Mouse (Mus musculus): Measurements from ENCODE around the gene Zdhhc12. TPM values are rescaled to one million over a fixed set of nuclear protein-coding genes. Genes with fewer than 3 reads are reported as not detected.
A peak's percentile ranks its signal among the peaks of the same experiment; 100 is the strongest.
"Not testable (repeated sequence)": the region's sequence is repeated elsewhere in the genome, so short reads cannot be mapped to it uniquely, and the experiment has no call there.

Gene Zdhhc12
- 22.9 TPM in 2 replicates for polyA plus RNA-seq (2016; fragmentation: Nextera tagmentation; extraction: Ambion mirVana)

GRCm38 (mm10) chr2:30093471-30094207, at the start of gene Zdhhc12:
Zdhhc12 (minus strand) TSS chr2:30093648.
- peak within 1 kb of the TSS; percentile 68 for H3K4me2 ChIP-seq
- H3K27me3 ChIP-seq = no peaks in the 10 kb centered on the region
- peak within 1 kb of the TSS; percentile 38; the same call in 1 of the 2 replicates for H3K27ac ChIP-seq
- peaks cover 17% of the 10 kb centered on the region for H3K4me1 ChIP-seq
- no peaks in the 10 kb centered on the region for H3K9me3 ChIP-seq
- ATAC-seq (ENCODE audit: low FRiP score) = peak; percentile 97
- under 1% methylated on average over 43 of the region's 51 CpGs for WGBS
- peak within 1 kb of the TSS; percentile 63 for H3K9ac ChIP-seq
- peaks cover 23% of the 10 kb centered on the region for H3K36me3 ChIP-seq (replicated peaks)
- H3K4me3 ChIP-seq (replicated peaks) = peak within 1 kb of the TSS; percentile 63

- H3K36me3 ChIP-seq (replicated peaks) = peaks cover 78% of the 10 kb centered on the region
- WGBS = 91% methylated on average over 4 of the region's 4 CpGs
- not testable (repeated sequence) for H3K4me1 ChIP-seq; H3K27ac ChIP-seq; H3K9me3 ChIP-seq; H3K27me3 ChIP-seq; H3K9ac ChIP-seq; H3K4me3 ChIP-seq (replicated peaks); ATAC-seq (ENCODE audit: low FRiP score); H3K4me2 ChIP-seq
These were observed 46.6 kb upstream of the Zdhhc12 start for GRCm38 (mm10) chr2:30140021-30140420.

DNA sequence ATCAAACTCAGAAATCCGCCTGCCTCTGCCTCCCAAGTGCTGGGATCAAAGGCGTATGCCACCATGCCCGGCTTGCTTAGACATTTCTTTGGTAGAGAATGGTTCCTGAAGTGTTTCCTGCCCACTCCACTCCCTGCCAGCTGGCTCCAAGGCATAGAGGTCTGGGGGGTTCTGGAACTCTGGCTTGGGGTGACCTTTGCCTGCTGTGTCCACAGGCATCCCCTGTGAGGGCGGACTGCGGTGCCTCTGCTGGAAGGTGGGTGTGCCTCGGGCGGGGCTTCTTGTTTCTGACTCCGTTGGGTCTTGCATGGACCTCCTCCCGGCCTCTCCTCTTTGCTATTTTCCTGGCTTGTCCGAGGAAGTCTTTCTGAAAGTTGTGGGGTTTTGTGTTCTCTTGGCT, 43.0 kb upstream of the Zdhhc12 start:
- ATAC-seq (ENCODE audit: low FRiP score) = no peak
- WGBS = 92% methylated on average over 10 of the region's 10 CpGs
- peaks cover 42% of the 10 kb centered on the region for H3K36me3 ChIP-seq (replicated peaks)

GRCm38 (mm10) chr2:30134928-30135620, 41.6 kb upstream of the Zdhhc12 start:
- H3K27ac ChIP-seq = no peak overlapping the region
- H3K36me3 ChIP-seq (replicated peaks) = peaks cover 28% of the 10 kb centered on the region
- no peak for ATAC-seq (ENCODE audit: low FRiP score)
- peak overlapping the region; percentile 85 for H3K4me2 ChIP-seq
- no peaks in the 10 kb centered on the region for H3K9me3 ChIP-seq
- H3K9ac ChIP-seq = peak overlapping the region; percentile 74
- WGBS = 56% methylated on average over 10 of the region's 10 CpGs
- peaks cover 23% of the 10 kb centered on the region for H3K4me1 ChIP-seq
- no peaks in the 10 kb centered on the region for H3K27me3 ChIP-seq
- H3K4me3 ChIP-seq (replicated peaks) = peak overlapping the region; percentile 77

More for the DNA sequence above, 43.0 kb upstream of the Zdhhc12 start:
- Histone ChIP-seq H3K9me3 (no peaks in the 10 kb centered on the region), H3K4me3 (replicated peaks) (no peak overlapping the region), H3K4me1 (peaks cover 23% of the 10 kb centered on the region), H3K27me3 (no peaks in the 10 kb centered on the region), H3K27ac (no peak overlapping the region), H3K9ac (no peak overlapping the region), H3K4me2 (no peak overlapping the region)

DNA sequence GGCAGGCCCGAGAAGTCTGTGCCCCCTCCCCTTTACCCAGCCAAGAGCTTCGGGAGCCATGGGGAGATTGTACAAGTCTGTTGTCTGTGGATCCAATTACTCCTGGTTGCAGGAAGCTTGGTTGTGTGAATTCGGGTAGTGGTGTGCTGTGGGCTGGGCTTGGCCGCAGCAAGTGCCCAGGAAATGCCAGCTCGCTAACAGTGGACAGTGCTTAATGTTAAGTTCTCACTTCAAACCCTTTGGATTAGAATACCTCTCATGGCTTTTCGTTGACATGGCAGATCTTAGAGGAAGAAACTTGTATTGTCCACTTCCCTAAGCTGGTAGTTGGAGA, 40.9 kb upstream of the Zdhhc12 start:
- Histone ChIP-seq H3K4me3 (replicated peaks) (peak overlapping the region; percentile 77), H3K9ac (peak overlapping the region; percentile 74), H3K4me2 (peak overlapping the region; percentile 85), H3K9me3 (no peaks in the 10 kb centered on the region), H3K36me3 (replicated peaks) (peaks cover 27% of the 10 kb centered on the region), H3K27ac (no peak overlapping the region; the same call in 1 of the 2 replicates), H3K4me1 (peaks cover 23% of the 10 kb centered on the region), H3K27me3 (no peaks in the 10 kb centered on the region)
- 29% methylated on average over 6 of the region's 6 CpGs for WGBS
- ATAC-seq (ENCODE audit: low FRiP score) = no peak

DNA sequence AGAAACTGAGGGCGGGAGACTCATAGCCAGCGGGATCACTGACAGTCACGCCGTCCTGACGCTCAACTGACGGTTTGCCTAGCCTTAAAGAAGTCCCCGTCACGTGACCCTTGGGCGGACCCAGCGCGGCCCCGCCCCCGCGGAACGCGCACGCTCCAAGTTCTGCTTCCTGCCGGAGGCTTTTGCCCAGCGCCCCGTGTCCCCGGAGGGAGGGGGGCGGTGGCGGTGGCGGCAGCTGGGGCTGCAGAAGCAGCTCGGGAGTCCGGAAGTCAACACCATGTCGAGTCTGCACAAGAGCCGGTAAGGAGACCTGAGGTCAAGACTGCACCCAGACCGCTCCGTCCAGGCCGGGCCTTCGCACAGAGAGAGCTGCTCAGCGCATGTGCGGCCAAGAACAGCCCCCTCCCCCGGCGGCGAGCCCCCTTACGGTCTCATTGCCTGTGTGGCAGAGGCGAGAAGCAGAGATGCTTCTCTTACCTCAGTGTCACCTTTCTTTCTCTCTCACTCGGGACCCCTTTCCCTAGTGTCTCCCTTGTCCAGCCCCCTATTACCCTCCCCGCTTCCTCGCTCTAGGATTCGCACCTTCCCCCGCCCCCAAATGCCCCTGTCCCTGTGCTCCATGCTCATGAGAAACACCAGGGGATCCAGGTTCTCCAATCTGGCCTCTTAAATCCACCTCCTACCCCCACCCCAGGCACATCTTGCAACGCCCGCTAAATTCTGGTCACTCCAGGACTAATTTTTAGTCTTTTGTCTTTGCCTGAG, 40.3 kb upstream of the Zdhhc12 start, which contains the start of gene Tbc1d13:
TSS of gene Tbc1d13 (plus strand) at position 134 of the 765 bp plus-strand sequence.
- WGBS = 1% methylated on average over 45 of the region's 46 CpGs
- Histone ChIP-seq H3K4me2 (peak within 1 kb of the TSS; percentile 85), H3K9me3 (no peaks in the 10 kb centered on the region), H3K27ac (peak within 1 kb of the TSS; percentile 71), H3K9ac (peak within 1 kb of the TSS; percentile 74), H3K4me3 (replicated peaks) (peak within 1 kb of the TSS; percentile 77), H3K4me1 (peaks cover 23% of the 10 kb centered on the region), H3K27me3 (no peaks in the 10 kb centered on the region), H3K36me3 (replicated peaks) (peaks cover 27% of the 10 kb centered on the region)
- ATAC-seq (ENCODE audit: low FRiP score) = peak; percentile 96

DNA sequence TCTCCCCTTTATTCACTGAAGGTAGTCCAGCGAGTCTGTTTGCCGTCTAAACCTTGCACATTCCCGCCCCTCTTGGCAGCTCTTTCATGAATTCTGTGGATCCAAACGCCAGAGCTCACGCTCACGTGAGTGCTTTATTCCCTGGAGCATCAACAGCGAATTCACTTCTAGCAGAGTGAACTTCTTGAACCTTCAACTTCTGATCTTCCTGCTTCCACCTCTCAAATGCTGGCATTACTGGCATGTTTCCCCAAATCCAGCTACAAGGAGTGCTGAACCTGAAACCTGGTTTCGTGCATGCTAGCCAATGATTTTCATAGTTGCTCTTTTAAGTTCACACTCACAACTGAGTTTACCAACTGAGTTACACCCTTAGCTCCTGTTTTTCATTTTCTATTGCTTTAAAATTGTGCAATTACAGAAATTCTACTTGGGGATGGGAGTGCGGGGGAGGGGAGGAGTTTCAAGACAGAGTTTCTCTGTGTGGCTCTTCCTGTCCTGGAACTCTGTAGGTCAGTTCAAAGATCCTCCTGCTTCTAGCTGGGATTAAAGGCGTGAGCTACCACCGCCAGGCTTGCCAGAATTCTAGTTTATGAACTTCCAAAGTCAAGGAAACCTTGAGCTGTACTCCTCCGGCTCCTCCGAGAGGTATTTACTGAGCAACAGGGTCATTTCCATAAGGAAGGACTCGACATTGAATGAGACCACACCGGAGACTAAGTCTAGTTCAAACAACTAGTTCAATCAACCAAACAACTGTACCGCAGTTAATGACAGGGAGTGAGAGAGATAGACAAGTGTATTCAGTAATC, 39.6 kb upstream of the Zdhhc12 start:
- no peak for ATAC-seq (ENCODE audit: low FRiP score)
- Histone ChIP-seq H3K4me2 (peak overlapping the region; percentile 85), H3K9ac (peak overlapping the region; percentile 36), H3K9me3 (no peaks in the 10 kb centered on the region), H3K27me3 (no peaks in the 10 kb centered on the region), H3K36me3 (replicated peaks) (peaks cover 21% of the 10 kb centered on the region), H3K27ac (no peak overlapping the region), H3K4me3 (replicated peaks) (peak overlapping the region; percentile 77), H3K4me1 (peaks cover 23% of the 10 kb centered on the region)
- WGBS = 24% methylated on average over 16 of the region's 16 CpGs

DNA sequence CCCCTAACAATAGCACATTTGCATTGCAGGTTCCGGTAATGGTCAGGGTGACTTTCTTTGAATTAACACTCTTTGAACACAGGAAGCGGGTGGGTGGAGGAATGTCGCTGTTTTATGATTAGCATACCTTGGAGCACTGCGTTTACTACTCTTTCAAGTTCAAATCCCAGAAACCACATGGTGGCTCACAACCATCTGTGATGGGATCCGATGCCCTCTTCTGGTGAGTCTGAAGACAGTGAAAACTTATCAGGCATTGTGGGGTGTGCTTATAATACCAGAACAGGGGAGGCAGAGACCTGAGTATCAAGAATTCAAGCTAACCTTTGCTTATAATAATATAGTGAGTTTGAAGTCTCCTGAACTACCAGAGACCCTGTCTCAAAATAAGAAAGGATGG, 37.8 kb upstream of the Zdhhc12 start:
- peaks cover 23% of the 10 kb centered on the region for H3K4me1 ChIP-seq
- H3K4me3 ChIP-seq (replicated peaks); H3K9me3 ChIP-seq; H3K4me2 ChIP-seq; H3K9ac ChIP-seq; ATAC-seq (ENCODE audit: low FRiP score); H3K27ac ChIP-seq; H3K36me3 ChIP-seq (replicated peaks); H3K27me3 ChIP-seq: not testable (repeated sequence)
- WGBS = 66% methylated on average over 5 of the region's 5 CpGs

GRCm38 (mm10) chr2:30130156-30130555, 36.7 kb upstream of the Zdhhc12 start:
- no peaks in the 10 kb centered on the region for H3K27me3 ChIP-seq
- no peak overlapping the region for H3K27ac ChIP-seq
- H3K4me1 ChIP-seq = peaks cover 19% of the 10 kb centered on the region
- H3K4me3 ChIP-seq (replicated peaks) = no peak overlapping the region
- no peaks in the 10 kb centered on the region for H3K9me3 ChIP-seq
- no peaks in the 10 kb centered on the region for H3K36me3 ChIP-seq (replicated peaks)
- no peak overlapping the region for H3K4me2 ChIP-seq
- ATAC-seq (ENCODE audit: low FRiP score) = no peak
- H3K9ac ChIP-seq = no peak overlapping the region
- WGBS = 86% methylated on average over 4 of the region's 4 CpGs

DNA sequence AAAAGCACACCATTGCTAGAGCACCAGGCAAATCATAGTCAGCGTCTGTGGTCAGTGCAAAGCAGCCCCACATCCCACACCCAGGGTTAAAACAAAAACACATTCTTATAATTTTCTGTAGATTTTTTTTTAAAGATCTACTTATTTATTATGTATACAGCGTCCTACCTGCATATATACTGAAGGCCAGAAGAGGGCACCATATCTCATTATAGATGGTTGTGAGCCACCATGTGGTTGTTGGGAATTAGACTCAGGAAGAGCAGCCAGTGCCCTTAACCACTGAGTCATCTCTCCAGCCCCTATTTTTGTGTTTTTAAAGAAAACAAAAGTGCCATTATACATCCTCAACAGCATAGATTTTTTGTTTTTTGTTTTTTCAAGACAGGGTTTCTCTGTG, 35.3 kb upstream of the Zdhhc12 start:
- no peaks in the 10 kb centered on the region for H3K36me3 ChIP-seq (replicated peaks)
- H3K9ac ChIP-seq = no peak overlapping the region
- ATAC-seq (ENCODE audit: low FRiP score) = no peak
- no peak overlapping the region for H3K4me3 ChIP-seq (replicated peaks)
- no peaks in the 10 kb centered on the region for H3K9me3 ChIP-seq
- H3K4me2 ChIP-seq = no peak overlapping the region
- H3K27me3 ChIP-seq = no peaks in the 10 kb centered on the region
- H3K4me1 ChIP-seq = peaks cover 14% of the 10 kb centered on the region
- WGBS = 32% methylated on average over 2 of the region's 2 CpGs
- H3K27ac ChIP-seq = no peak overlapping the region

GRCm38 (mm10) chr2:30124472-30125274, 31.2 kb upstream of the Zdhhc12 start, which contains the start of gene Zer1:
Zer1 (minus strand) TSS chr2:30124585.
- 10% methylated on average over 31 of the region's 31 CpGs for WGBS
- no peaks in the 10 kb centered on the region for H3K36me3 ChIP-seq (replicated peaks)
- ATAC-seq (ENCODE audit: low FRiP score) = peak; percentile 95

More at GRCm38 (mm10) chr2:30124472-30125274, 31.2 kb upstream of the Zdhhc12 start, which contains the start of gene Zer1:
- Histone ChIP-seq H3K4me1 (peaks cover 31% of the 10 kb centered on the region), H3K4me2 (peak within 1 kb of the TSS; percentile 89), H3K27me3 (no peaks in the 10 kb centered on the region), H3K4me3 (replicated peaks) (peak within 1 kb of the TSS; percentile 86), H3K9ac (peak within 1 kb of the TSS; percentile 86), H3K27ac (peak within 1 kb of the TSS; percentile 81), H3K9me3 (no peaks in the 10 kb centered on the region)
